9 mouse cellular contexts compared by ENCODE assay signal in genomic region chr7:116701466-116702342, GRCm38 (mm10).
DNase-seq lines count a peak whose midpoint lies in the region; ATAC-seq and TF ChIP-seq lines count a peak whose summit lies in the region.
"Had no signal": no experiment of that assay in that cellular context is flagged by ENCODE, and none has a peak within 500 bp of the region (broad histone marks: within the 10 kb centered on the region; RNA-seq: fewer than 3 reads in every experiment).

No protein-coding gene starts in this region.

- H3K9ac ChIP-seq in heart, embryonic 11.5 days (ENCODE audit: low read depth, low read length): no peak overlapping the region
- H3K9ac ChIP-seq in embryonic facial prominence, embryonic 14.5 days (ENCODE audit: low read depth, low read length): no peak overlapping the region
- H3K9ac ChIP-seq in kidney, embryonic 16.5 days (replicated peaks; ENCODE audit: low read length): 0 out of 2 replicates have a peak overlapping the region, but pooled peaks have one; percentile 1
- H3K9ac ChIP-seq in liver, adult 2 months (ENCODE audit: low read depth, low read length): no peak overlapping the region
- H3K9ac ChIP-seq in neural tube, embryonic 14.5 days (replicated peaks; ENCODE audit: low read depth, low read length): no peak overlapping the region

- H3K27me3 ChIP-seq in heart, embryonic 11.5 days (ENCODE audit: control insufficient read depth, insufficient read depth, low read length): no peaks in the 10 kb centered on the region
- H3K27me3 ChIP-seq in embryonic facial prominence, embryonic 14.5 days (replicated peaks; ENCODE audit: control insufficient read depth, insufficient read depth, low read length): no peaks in the 10 kb centered on the region
- no peaks in the 10 kb centered on the region for H3K27me3 ChIP-seq in heart, embryonic 10.5 days (ENCODE audit: insufficient read depth, poor library complexity, severe bottlenecking)
- no peaks in the 10 kb centered on the region for H3K27me3 ChIP-seq in kidney, embryonic 16.5 days (ENCODE audit: insufficient read depth, low read length)
- no peaks in the 10 kb centered on the region for H3K27me3 ChIP-seq in liver, adult 2 months (ENCODE audit: control insufficient read depth, insufficient read depth, low read length)
- H3K27me3 ChIP-seq in neural tube, embryonic 14.5 days (ENCODE audit: control insufficient read depth, insufficient read depth, low read length): no peaks in the 10 kb centered on the region
- no peaks in the 10 kb centered on the region for H3K27me3 ChIP-seq in testis, adult 2 months (ENCODE audit: control insufficient read depth, insufficient read depth, low read length)

- H3K79me2 ChIP-seq in liver, adult 2 months (ENCODE audit: control insufficient read depth, insufficient read depth, low read length): no peaks in the 10 kb centered on the region

- H3K36me3 ChIP-seq in heart, embryonic 11.5 days (ENCODE audit: control insufficient read depth, insufficient read depth, low read length): no peaks in the 10 kb centered on the region
- H3K36me3 ChIP-seq in embryonic facial prominence, embryonic 14.5 days (ENCODE audit: control insufficient read depth, insufficient read depth, low read length): no peaks in the 10 kb centered on the region
- H3K36me3 ChIP-seq in heart, embryonic 10.5 days: no peaks in the 10 kb centered on the region
- H3K36me3 ChIP-seq in kidney, embryonic 16.5 days (ENCODE audit: insufficient read depth, low read length): no peaks in the 10 kb centered on the region
- H3K36me3 ChIP-seq in liver, adult 2 months (ENCODE audit: control insufficient read depth, insufficient read depth, low read length): no peaks in the 10 kb centered on the region
- H3K36me3 ChIP-seq in neural tube, embryonic 14.5 days (ENCODE audit: control insufficient read depth, insufficient read depth, low read length): no peaks in the 10 kb centered on the region
- no peaks in the 10 kb centered on the region for H3K36me3 ChIP-seq in testis, adult 2 months (ENCODE audit: control insufficient read depth, insufficient read depth, low read length)
- H3K36me3 ChIP-seq: G1E had no signal

- no peaks in the 10 kb centered on the region for H3K9me3 ChIP-seq in heart, embryonic 11.5 days (replicated peaks; ENCODE audit: control insufficient read depth, low read length)
- H3K9me3 ChIP-seq in embryonic facial prominence, embryonic 14.5 days (ENCODE audit: control insufficient read depth, low read length): peaks cover 4% of the 10 kb centered on the region; the same call in 1 of the 2 replicates
- H3K9me3 ChIP-seq in heart, embryonic 10.5 days: no peaks in the 10 kb centered on the region
- no peaks in the 10 kb centered on the region for H3K9me3 ChIP-seq in kidney, embryonic 16.5 days (ENCODE audit: low read length)
- H3K9me3 ChIP-seq in neural tube, embryonic 14.5 days (ENCODE audit: control insufficient read depth, low read length): no peaks in the 10 kb centered on the region; the same call in 1 of the 2 replicates

- peak; percentile 83 for TF ChIP-seq CTCF in liver, adult 2 months (IDR thresholded peaks at IDR 0.05; ENCODE audit: low read depth, low read length)
- peak; percentile 95 for TF ChIP-seq CTCF in testis, adult 2 months (IDR thresholded peaks at IDR 0.05; ENCODE audit: control insufficient read depth, insufficient read depth, insufficient replicate concordance, low read depth, low read length)

- 42% methylated on average over 14 of the region's 14 CpGs for WGBS in heart, embryonic 11.5 days (ENCODE audit: insufficient replicate concordance)
- 37% methylated on average over 14 of the region's 14 CpGs for WGBS in embryonic facial prominence, embryonic 14.5 days
- WGBS in heart, embryonic 10.5 days: 43% methylated on average over 14 of the region's 14 CpGs
- WGBS in kidney, embryonic 16.5 days: 14% methylated on average over 14 of the region's 14 CpGs
- WGBS in liver, adult 2 months: 42% methylated on average over 14 of the region's 14 CpGs
- WGBS in neural tube, embryonic 14.5 days: 41% methylated on average over 14 of the region's 14 CpGs

- TF ChIP-seq POLR2A in liver, adult 2 months (IDR thresholded peaks at IDR 0.05; ENCODE audit: extremely low read depth, insufficient read depth, low read length): no peak
- no peak for TF ChIP-seq POLR2A in testis, adult 2 months (IDR thresholded peaks at IDR 0.05; ENCODE audit: control insufficient read depth, low read depth, low read length)

- no peak overlapping the region for H3K4me2 ChIP-seq in heart, embryonic 11.5 days
- no peak overlapping the region for H3K4me2 ChIP-seq in embryonic facial prominence, embryonic 14.5 days (ENCODE audit: low read depth, low read length)
- H3K4me2 ChIP-seq in kidney, embryonic 16.5 days (replicated peaks; ENCODE audit: low read depth, low read length): peak overlapping the region; percentile 17
- no peak overlapping the region for H3K4me2 ChIP-seq in neural tube, embryonic 14.5 days (ENCODE audit: low read depth, low read length)

- no peak overlapping the region for H3K27ac ChIP-seq in heart, embryonic 11.5 days (ENCODE audit: low read depth, low read length)
- no peak overlapping the region; the same call in 1 of the 2 replicates for H3K27ac ChIP-seq in embryonic facial prominence, embryonic 14.5 days (replicated peaks; ENCODE audit: low read depth, low read length)
- no peak overlapping the region for H3K27ac ChIP-seq in heart, embryonic 10.5 days
- peak overlapping the region; percentile 78 for H3K27ac ChIP-seq in kidney, embryonic 16.5 days (ENCODE audit: low read length)
- no peak overlapping the region for H3K27ac ChIP-seq in liver, adult 2 months (replicated peaks; ENCODE audit: insufficient read depth, low read depth, low read length)
- H3K27ac ChIP-seq in neural tube, embryonic 14.5 days (ENCODE audit: low read depth, low read length): no peak overlapping the region
- H3K27ac ChIP-seq in testis, adult 2 months (ENCODE audit: control insufficient read depth, insufficient read depth, low read depth, low read length): no peak overlapping the region

- H3K4me3 ChIP-seq in heart, embryonic 11.5 days (ENCODE audit: low read depth, low read length): no peak overlapping the region
- no peak overlapping the region for H3K4me3 ChIP-seq in embryonic facial prominence, embryonic 14.5 days (ENCODE audit: low read depth, low read length)
- no peak overlapping the region for H3K4me3 ChIP-seq in heart, embryonic 10.5 days
- H3K4me3 ChIP-seq in kidney, embryonic 16.5 days (ENCODE audit: low read length): no peak overlapping the region
- no peak overlapping the region for H3K4me3 ChIP-seq in liver, adult 2 months (ENCODE audit: insufficient read depth, low read depth, low read length)
- H3K4me3 ChIP-seq in neural tube, embryonic 14.5 days (ENCODE audit: low read depth, low read length): no peak overlapping the region
- H3K4me3 ChIP-seq in testis, adult 2 months (ENCODE audit: control insufficient read depth, low read depth, low read length): no peak overlapping the region

- ATAC-seq in heart, embryonic 11.5 days (replicated peaks; ENCODE audit: insufficient number of reproducible peaks, low FRiP score, low TSS enrichment): no peak
- peak; percentile 86 for ATAC-seq in embryonic facial prominence, embryonic 14.5 days (ENCODE audit: low read depth)
- peak; percentile 91 for ATAC-seq in kidney, embryonic 16.5 days (ENCODE audit: low FRiP score, low TSS enrichment)
- peak; percentile 79 for ATAC-seq in neural tube, embryonic 14.5 days (ENCODE audit: low read depth)

- no peaks in the 10 kb centered on the region for H3K4me1 ChIP-seq in heart, embryonic 11.5 days (ENCODE audit: control insufficient read depth, insufficient read depth, low read length)
- 0 out of 2 replicates have a peak, but pooled peaks cover 3% of the 10 kb centered on the region for H3K4me1 ChIP-seq in embryonic facial prominence, embryonic 14.5 days (ENCODE audit: control insufficient read depth, insufficient read depth, low read length)
- no peaks in the 10 kb centered on the region for H3K4me1 ChIP-seq in heart, embryonic 10.5 days
- H3K4me1 ChIP-seq in kidney, embryonic 16.5 days (ENCODE audit: insufficient read depth, low read length): peaks cover 7% of the 10 kb centered on the region; the same call in 1 of the 2 replicates
- no peaks in the 10 kb centered on the region for H3K4me1 ChIP-seq in liver, adult 2 months (ENCODE audit: control insufficient read depth, insufficient read depth, low read length)
- peaks cover 3% of the 10 kb centered on the region; the same call in 1 of the 2 replicates for H3K4me1 ChIP-seq in neural tube, embryonic 14.5 days (ENCODE audit: control insufficient read depth, insufficient read depth, low read length)
- H3K4me1 ChIP-seq in testis, adult 2 months (ENCODE audit: control insufficient read depth, insufficient read depth, low read length): peaks cover 5% of the 10 kb centered on the region

- DNase-seq in heart, adult 11 months: peak; percentile 96
- peak; percentile 82 for DNase-seq in embryonic facial prominence, embryonic 14.5 days (ENCODE audit: low spot score)
- peak; percentile 82 for DNase-seq in heart, embryonic 10.5 days (ENCODE audit: low spot score)
- peak; percentile 6 for DNase-seq in liver, adult 2 months (ENCODE audit: extremely low read depth, low read depth, low spot score)

Comparison
In these comparisons a context has a peak if more than half of its experiments do, and no peak if none do; other contexts are left out.
1. DNase-seq: peak in every context shown above with its lines; median percentile 96 in heart, adult 11 months; 82 in embryonic facial prominence, embryonic 14.5 days; 82 in heart, embryonic 10.5 days; 6 in liver, adult 2 months.